Mouse (Mus musculus) neural tube, embryonic 11.5 days (tissue): Measurements from ENCODE around the gene Fmnl3. TPM values are rescaled to one million over a fixed set of nuclear protein-coding genes. Genes with fewer than 3 reads are reported as not detected.

Experiments used
- ATAC-seq: fragments of 200-750 bp; cut with Nextera tagmentation; 2 replicates; pipeline ENCODE4 v1.8.0; 2017; ENCODE audit warnings: moderate number of reproducible peaks, mild to moderate bottlenecking, moderate TSS enrichment, moderate library complexity; ENCODE audit not compliant: insufficient read depth, low FRiP score, low TSS enrichment
- DNase-seq: peaks from one replicate; pipeline ENCODE4 v3.0.0-alpha.2; 2015; ENCODE audit warnings: low spot score
- H3K27ac ChIP-seq: fragments of 300-500 bp; sonication (generic); 2 replicates; pipeline ENCODE4 v1.5.1; 2014; ENCODE audit warnings: low read depth, mild to moderate bottlenecking, low read length
- H3K27me3 ChIP-seq: fragments of 300-500 bp; sonication (generic); 2 replicates; pipeline ENCODE4 v1.6.1; 2014; ENCODE audit warnings: mild to moderate bottlenecking, low read length, mixed read lengths; ENCODE audit not compliant: control insufficient read depth, insufficient read depth
- H3K36me3 ChIP-seq: fragments of 300-500 bp; sonication (generic); 2 replicates; pipeline ENCODE4 v1.6.1; 2014; ENCODE audit warnings: mild to moderate bottlenecking, low read length, moderate library complexity, mixed read lengths; ENCODE audit not compliant: control insufficient read depth, insufficient read depth
- H3K4me1 ChIP-seq: fragments of 300-500 bp; sonication (generic); 2 replicates; pipeline ENCODE4 v1.6.1; 2014; ENCODE audit warnings: low read length, mixed read lengths; ENCODE audit not compliant: control insufficient read depth, insufficient read depth
- H3K4me2 ChIP-seq: fragments of 300-500 bp; sonication (generic); 2 replicates; pipeline ENCODE4 v1.6.1; 2014; ENCODE audit warnings: low read depth, mild to moderate bottlenecking, moderate library complexity
- H3K4me3 ChIP-seq: fragments of 300-500 bp; sonication (generic); 2 replicates; pipeline ENCODE4 v1.5.1; 2014; ENCODE audit warnings: low read depth, low read length
- H3K9ac ChIP-seq: fragments of 300-500 bp; sonication (generic); 2 replicates; pipeline ENCODE4 v1.6.1; 2014; ENCODE audit warnings: mild to moderate bottlenecking, low read length
- H3K9me3 ChIP-seq: fragments of 300-500 bp; sonication (generic); 2 replicates; pipeline ENCODE4 v1.6.1; 2016; ENCODE audit warnings: low read length; ENCODE audit not compliant: control insufficient read depth
- WGBS: fragments of 180-500 bp; shearing (Covaris S2); extraction: QIAGEN DNeasy Blood & Tissue Kit; methylation state at CpG from one replicate; pipeline ENCODE4 v1.1.7; 2014; 5-methylcytosine and 5-hydroxymethylcytosine counted together
- polyA plus RNA-seq: library from polyadenylated mRNA; unstranded; fragments of >200 nt; fragmentation: Nextera tagmentation; extraction: Ambion mirVana; gene quantifications from 2 replicates; pipeline ENCODE4 v1.2.1, GENCODE M21; 2014

Gene Fmnl3
- polyA plus RNA-seq, 1 experiment from 2014 or later: 13.7 TPM

- no peaks in the 10 kb centered on the region for H3K4me1 ChIP-seq
- no peak overlapping the region for H3K4me2 ChIP-seq
- no peak overlapping the region for H3K9ac ChIP-seq
- H3K36me3 ChIP-seq: no peaks in the 10 kb centered on the region
- no peaks in the 10 kb centered on the region for H3K9me3 ChIP-seq
- no peak overlapping the region for H3K27ac ChIP-seq
- no peaks in the 10 kb centered on the region for H3K27me3 ChIP-seq
- H3K4me3 ChIP-seq: no peak overlapping the region
- DNase-seq (no peak), ATAC-seq (no peak)
- WGBS: 94% methylated on average over 5 of the region's 5 CpGs
Measured at GRCm38 (mm10) chr15:99375036-99375435, 4.8 kb upstream of the Fmnl3 start.

DNA sequence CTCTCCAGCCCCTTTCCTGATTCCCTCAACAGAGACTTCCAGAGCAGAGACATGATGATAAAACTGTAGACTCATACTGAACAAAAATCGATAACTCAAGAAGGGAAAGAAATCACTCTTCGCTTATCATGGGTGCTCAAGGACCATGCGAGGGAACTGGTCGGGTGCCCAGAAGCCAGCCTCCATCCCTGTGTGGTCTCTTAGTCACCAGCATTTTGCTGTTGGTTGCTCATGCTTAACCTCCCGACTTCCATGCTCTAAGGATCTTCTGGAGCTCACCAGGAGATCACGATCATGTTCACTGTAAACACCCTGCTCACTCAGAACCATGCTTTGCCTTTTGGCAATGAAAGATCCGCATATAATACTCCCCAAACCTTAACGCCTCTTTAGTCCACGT lies 2.5 kb upstream of the Fmnl3 start:
- Histone ChIP-seq H3K4me2 (no peak overlapping the region), H3K27me3 (no peaks in the 10 kb centered on the region), H3K4me1 (peaks cover 6% of the 10 kb centered on the region; the same call in 1 of the 2 replicates), H3K9me3 (no peaks in the 10 kb centered on the region), H3K4me3 (no peak overlapping the region), H3K36me3 (no peaks in the 10 kb centered on the region), H3K9ac (no peak overlapping the region), H3K27ac (no peak overlapping the region)
- WGBS: 84% methylated on average over 9 of the region's 9 CpGs
- ATAC-seq (no peak), DNase-seq (no peak)

DNA sequence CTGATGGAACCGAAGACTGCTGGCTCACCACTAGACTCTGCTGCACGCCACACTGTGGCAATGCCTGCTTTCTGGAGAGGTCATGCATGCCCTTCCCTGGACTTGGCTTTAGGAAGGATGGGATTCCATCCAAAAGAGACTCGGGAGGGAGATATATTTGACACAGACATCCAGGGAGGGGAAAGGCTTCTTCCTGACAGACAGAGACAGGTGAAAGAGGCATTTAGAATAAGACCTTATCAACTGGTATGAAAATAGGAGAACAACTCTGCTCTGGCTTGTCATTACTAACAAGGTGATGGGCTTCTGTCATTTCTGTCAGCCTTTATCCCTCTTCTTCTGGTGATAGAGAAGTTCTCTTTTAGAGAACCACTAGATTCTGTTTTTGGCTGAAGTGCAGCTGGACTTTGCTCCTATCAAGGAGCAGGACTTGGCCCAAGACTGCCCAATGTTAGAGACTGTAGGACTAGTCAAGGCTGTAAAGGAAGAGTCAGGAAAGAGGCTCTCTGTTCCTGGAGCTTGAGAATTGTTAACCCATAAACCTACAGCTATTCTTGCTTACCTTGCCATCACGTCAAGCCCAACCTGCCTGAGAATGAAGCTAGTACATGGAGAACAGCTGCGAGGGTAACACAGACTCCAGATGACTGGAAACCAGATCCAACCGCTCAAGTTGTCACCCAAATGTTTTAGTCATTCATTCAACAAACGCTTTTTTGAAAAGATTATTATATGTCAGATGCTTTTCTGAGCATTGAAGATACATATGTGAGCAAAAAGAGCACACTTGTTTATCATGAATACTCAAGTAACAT lies 1.5 kb upstream of the Fmnl3 start:
- Histone ChIP-seq H3K4me1 (peaks cover 6% of the 10 kb centered on the region; the same call in 1 of the 2 replicates), H3K36me3 (no peaks in the 10 kb centered on the region), H3K9ac (no peak overlapping the region), H3K4me3 (no peak overlapping the region), H3K27ac (no peak overlapping the region), H3K9me3 (no peaks in the 10 kb centered on the region), H3K27me3 (no peaks in the 10 kb centered on the region), H3K4me2 (no peak overlapping the region)
- no peak for ATAC-seq
- 90% methylated on average over 7 of the region's 7 CpGs for WGBS
- DNase-seq: no peak

GRCm38 (mm10) chr15:99369391-99370171 lies 701 bp downstream of the Fmnl3 start:
- Histone ChIP-seq H3K36me3 (no peaks in the 10 kb centered on the region), H3K9ac (peak overlapping the region; percentile 92), H3K27me3 (no peaks in the 10 kb centered on the region), H3K27ac (peak overlapping the region; percentile 88), H3K4me2 (peak overlapping the region; percentile 78), H3K9me3 (no peaks in the 10 kb centered on the region), H3K4me1 (peaks cover 6% of the 10 kb centered on the region; the same call in 1 of the 2 replicates), H3K4me3 (peak overlapping the region; percentile 85)
- DNase-seq: no peak
- WGBS: 2% methylated on average over 29 of the region's 39 CpGs
- ATAC-seq: peak; percentile 75

DNA sequence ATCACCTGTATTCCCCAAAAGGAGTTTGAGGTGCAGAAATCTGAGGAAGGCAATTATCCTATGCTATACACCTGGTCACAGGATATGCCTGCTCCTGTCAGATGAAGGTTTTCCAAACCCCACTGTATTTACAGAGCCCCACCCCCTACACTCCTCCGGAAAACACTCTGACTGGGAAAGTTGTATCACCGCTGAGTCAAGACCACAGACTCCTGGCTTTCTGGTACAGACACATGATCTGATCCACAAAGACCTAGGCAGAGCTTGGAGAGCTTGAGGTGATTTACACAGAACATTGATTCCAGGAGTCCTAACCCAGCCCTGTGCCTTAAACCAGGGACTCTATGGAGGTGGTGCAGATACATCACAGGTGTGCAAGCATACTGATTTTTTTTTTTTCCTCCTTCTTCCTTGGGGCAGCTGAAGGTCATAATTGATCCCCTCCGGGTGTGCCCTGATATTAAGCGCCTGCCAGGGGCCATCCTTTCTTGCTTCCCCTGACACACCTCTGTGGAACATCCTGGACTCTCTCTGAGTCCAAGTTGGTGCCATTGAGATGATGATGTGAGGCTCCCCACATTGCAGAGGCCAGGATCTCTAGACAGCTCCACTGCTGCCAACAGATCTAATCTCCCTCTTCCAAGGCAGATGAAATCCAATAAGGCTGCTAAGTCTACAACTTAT lies 1.6 kb downstream of the Fmnl3 start:
- Histone ChIP-seq H3K9me3 (no peaks in the 10 kb centered on the region), H3K27ac (no peak overlapping the region), H3K27me3 (no peaks in the 10 kb centered on the region), H3K4me1 (peaks cover 6% of the 10 kb centered on the region; the same call in 1 of the 2 replicates), H3K9ac (no peak overlapping the region), H3K4me3 (peak overlapping the region; percentile 85), H3K36me3 (no peaks in the 10 kb centered on the region), H3K4me2 (peak overlapping the region; percentile 78)
- WGBS: 71% methylated on average over 4 of the region's 4 CpGs
- DNase-seq (no peak), ATAC-seq (no peak)

GRCm38 (mm10) chr15:99364921-99365320 lies 5.4 kb downstream of the Fmnl3 start:
- WGBS: 76% methylated on average over 8 of the region's 8 CpGs
- H3K4me2 ChIP-seq: no peak overlapping the region
- ATAC-seq (no peak), DNase-seq (no peak)
- H3K4me1 ChIP-seq: peaks cover 6% of the 10 kb centered on the region; the same call in 1 of the 2 replicates
- H3K27me3 ChIP-seq: no peaks in the 10 kb centered on the region
- no peaks in the 10 kb centered on the region for H3K36me3 ChIP-seq
- no peak overlapping the region for H3K9ac ChIP-seq
- H3K4me3 ChIP-seq: no peak overlapping the region
- H3K27ac ChIP-seq: no peak overlapping the region
- no peaks in the 10 kb centered on the region for H3K9me3 ChIP-seq

- H3K9me3 ChIP-seq: no peaks in the 10 kb centered on the region
- H3K36me3 ChIP-seq: no peaks in the 10 kb centered on the region
- no peak overlapping the region for H3K9ac ChIP-seq
- H3K4me2 ChIP-seq: no peak overlapping the region
- DNase-seq: no peak
- no peak overlapping the region for H3K27ac ChIP-seq
- H3K4me3 ChIP-seq: no peak overlapping the region
- WGBS: 80% methylated on average over 7 of the region's 7 CpGs
- no peak for ATAC-seq
- peaks cover 5% of the 10 kb centered on the region; the same call in 1 of the 2 replicates for H3K4me1 ChIP-seq
- H3K27me3 ChIP-seq: no peaks in the 10 kb centered on the region
Measured at GRCm38 (mm10) chr15:99364022-99364530, 6.2 kb downstream of the Fmnl3 start.

DNA sequence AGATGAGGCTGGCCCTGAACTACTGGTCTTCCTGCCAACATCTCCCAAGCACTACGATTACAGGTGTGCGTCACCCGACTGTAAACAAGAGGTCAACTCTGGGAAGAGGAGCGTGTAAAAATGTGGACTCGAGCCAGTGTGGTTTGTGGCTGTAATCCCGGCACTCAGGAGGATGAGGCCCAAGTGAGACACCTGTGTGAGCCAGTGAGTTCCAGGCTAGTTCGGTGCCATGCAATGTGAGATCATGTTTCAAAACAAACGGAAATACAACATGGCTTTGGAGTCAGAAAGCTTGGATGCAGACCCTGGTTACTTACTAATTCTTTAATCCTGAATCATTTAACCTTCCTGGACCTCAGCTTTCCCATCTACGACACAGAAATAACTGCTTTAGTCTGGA lies 11.3 kb downstream of the Fmnl3 start:
- ATAC-seq: no peak
- DNase-seq: no peak
- H3K4me1 ChIP-seq: no peaks in the 10 kb centered on the region
- WGBS: 89% methylated on average over 9 of the region's 9 CpGs
- no peak overlapping the region for H3K9ac ChIP-seq
- H3K4me2 ChIP-seq: no peak overlapping the region
- H3K27ac ChIP-seq: no peak overlapping the region
- H3K27me3 ChIP-seq: no peaks in the 10 kb centered on the region
- H3K4me3 ChIP-seq: no peak overlapping the region
- H3K9me3 ChIP-seq: no peaks in the 10 kb centered on the region
- no peaks in the 10 kb centered on the region for H3K36me3 ChIP-seq
